Mouse (Mus musculus) lung, postnatal 0 days (tissue): Measurements from ENCODE around the gene Fn1. TPM values are rescaled to one million over a fixed set of nuclear protein-coding genes. Genes with fewer than 3 reads are reported as not detected.

Experiments
- ATAC-seq: fragments of 200-750 bp; cut with Nextera tagmentation; 2 replicates; pipeline ENCODE4 v1.8.0; 2017; ENCODE audit warnings: moderate library complexity
- DNase-seq: peaks from one replicate; pipeline ENCODE4 v3.0.0-alpha.2; 2016; ENCODE audit warnings: low spot score
- H3K27ac ChIP-seq: fragments of 300-500 bp; sonication (generic); 2 replicates; pipeline ENCODE4 v1.5.1; 2014; ENCODE audit warnings: antibody characterized with exemption, mild to moderate bottlenecking, low read length, mixed read lengths
- H3K27me3 ChIP-seq: fragments of 300-500 bp; sonication (generic); replicated peaks from 2 replicates; pipeline ENCODE4 v1.6.1; 2014; ENCODE audit warnings: low read length, mixed read lengths; ENCODE audit not compliant: insufficient read depth
- H3K36me3 ChIP-seq: fragments of 300-500 bp; sonication (generic); 2 replicates; pipeline ENCODE4 v1.6.1; 2014; ENCODE audit warnings: low read length, mixed read lengths; ENCODE audit not compliant: insufficient read depth
- H3K4me1 ChIP-seq: fragments of 300-500 bp; sonication (generic); 2 replicates; pipeline ENCODE4 v1.6.1; 2014; ENCODE audit warnings: antibody characterized with exemption, low read depth, low read length, mixed read lengths; ENCODE audit not compliant: insufficient read depth
- H3K4me2 ChIP-seq: fragments of 300-500 bp; sonication (generic); replicated peaks from 2 replicates; pipeline ENCODE4 v1.6.1; 2014; ENCODE audit warnings: low read depth, mild to moderate bottlenecking, low read length, moderate library complexity, mixed read lengths
- H3K4me3 ChIP-seq: fragments of 300-500 bp; sonication (generic); 2 replicates; pipeline ENCODE4 v1.5.1; 2014; ENCODE audit warnings: low read depth, low read length
- H3K9ac ChIP-seq: fragments of 300-500 bp; sonication (generic); replicated peaks from 2 replicates; pipeline ENCODE4 v1.6.1; 2014; ENCODE audit warnings: low read depth, mild to moderate bottlenecking
- H3K9me3 ChIP-seq: fragments of 300-500 bp; sonication (generic); 2 replicates; pipeline ENCODE4 v1.6.1; 2016; ENCODE audit warnings: low read length, mixed read lengths
- CTCF ChIP-seq: IDR thresholded peaks from 2 replicates; pipeline ENCODE4 v1.5.1; 2016; ENCODE audit warnings: antibody characterized with exemption, mild to moderate bottlenecking
- EP300 ChIP-seq: IDR thresholded peaks from 2 replicates; pipeline ENCODE4 v1.6.1; 2016; ENCODE audit warnings: antibody characterized with exemption, mild to moderate bottlenecking, control low read depth
- WGBS: fragments of 180-500 bp; shearing (Covaris S2); extraction: QIAGEN DNeasy Blood & Tissue Kit; methylation state at CpG from one replicate; pipeline ENCODE4 v1.1.7; 2014; 5-methylcytosine and 5-hydroxymethylcytosine counted together
- polyA plus RNA-seq: library from polyadenylated mRNA; unstranded; fragments of >200 nt; fragmentation: Nextera tagmentation; extraction: Ambion mirVana; gene quantifications from 2 replicates; pipeline ENCODE4 v1.2.1, GENCODE M21; 2015

Fn1 gene
- polyA plus RNA-seq, 1 experiment from 2014 or later: 295 TPM

DNA sequence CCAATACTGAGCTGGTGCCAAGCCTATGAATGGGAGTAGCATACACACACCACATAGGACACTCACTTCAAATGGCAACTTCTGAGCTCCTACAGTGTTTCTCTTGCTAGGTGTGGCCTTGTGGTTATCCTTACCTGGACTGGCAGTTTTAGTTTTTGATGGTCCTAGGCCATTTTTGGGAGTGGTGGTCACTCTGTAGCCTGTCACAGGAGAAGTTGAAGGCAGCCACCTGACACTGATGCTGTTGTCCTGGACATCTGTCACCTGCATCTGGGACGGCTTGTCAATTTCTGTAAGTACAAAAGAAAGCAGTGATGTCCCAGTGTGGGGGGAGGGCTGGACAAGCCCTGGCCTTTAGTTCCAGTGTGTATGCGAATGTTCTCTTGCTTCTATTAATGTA is 47.2 kb downstream of the Fn1 start:
- no peak for DNase-seq
- Histone ChIP-seq H3K4me2 (no peak overlapping the region), H3K4me3 (no peak overlapping the region), H3K9me3 (no peaks in the 10 kb centered on the region), H3K9ac (no peak overlapping the region), H3K4me1 (no peaks in the 10 kb centered on the region), H3K27ac (no peak overlapping the region), H3K36me3 (0 out of 2 replicates have a peak, but pooled peaks cover 11% of the 10 kb centered on the region), H3K27me3 (no peaks in the 10 kb centered on the region)
- no peak for ATAC-seq
- WGBS: 90% methylated on average over 2 of the region's 2 CpGs
- no peak for TF ChIP-seq EP300
- TF ChIP-seq CTCF: no peak

DNA sequence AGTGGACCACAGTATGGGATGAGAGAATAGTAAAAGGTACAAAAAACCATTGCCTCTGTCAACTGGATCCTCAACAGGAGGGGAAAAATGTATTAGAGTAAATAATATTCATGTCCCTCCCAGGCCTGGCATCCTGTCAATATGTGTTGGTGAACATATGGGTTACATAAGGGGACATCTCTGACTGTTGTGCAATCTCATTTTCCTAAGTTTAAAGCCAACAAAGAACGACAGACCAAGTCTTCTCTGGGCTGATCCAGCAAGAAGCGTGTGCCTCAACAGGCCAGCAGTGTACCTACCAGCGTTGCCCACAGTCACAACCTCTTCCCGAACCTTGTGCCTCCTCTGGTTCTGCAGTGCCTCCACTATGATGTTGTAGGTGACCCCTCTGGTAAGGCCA is 57.6 kb downstream of the Fn1 start:
- Histone ChIP-seq H3K9me3 (no peaks in the 10 kb centered on the region), H3K27me3 (no peaks in the 10 kb centered on the region), H3K9ac (no peak overlapping the region), H3K4me1 (no peaks in the 10 kb centered on the region), H3K27ac (no peak overlapping the region), H3K4me3 (no peak overlapping the region), H3K36me3 (peaks cover 5% of the 10 kb centered on the region; the same call in 1 of the 2 replicates), H3K4me2 (no peak overlapping the region)
- DNase-seq: peak; percentile 62
- ATAC-seq: peak; percentile 62
- no peak for TF ChIP-seq EP300
- TF ChIP-seq CTCF: no peak
- WGBS: 65% methylated on average over 4 of the region's 4 CpGs

DNA sequence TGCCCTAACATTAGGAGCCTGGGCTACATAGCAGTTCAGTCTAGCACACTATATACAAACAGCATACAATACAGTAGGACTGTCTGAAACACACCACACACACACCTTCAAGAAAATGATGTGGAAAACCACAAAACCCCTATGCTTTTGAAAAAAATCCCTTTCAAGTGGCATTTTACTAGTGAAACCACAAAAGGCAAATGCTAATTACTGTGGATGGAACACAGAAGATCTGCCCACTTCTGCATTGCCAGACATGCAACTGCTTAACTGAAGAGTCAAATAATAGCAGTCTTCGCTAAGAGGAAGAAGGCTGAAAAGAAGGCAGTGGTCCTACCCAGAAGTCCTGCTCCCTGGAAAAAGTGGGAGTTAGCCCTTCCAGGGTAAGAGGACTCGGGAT is 58.7 kb downstream of the Fn1 start:
- ATAC-seq (no peak), DNase-seq (no peak)
- H3K27me3 ChIP-seq: no peaks in the 10 kb centered on the region
- H3K9ac ChIP-seq: no peak overlapping the region
- TF ChIP-seq CTCF (no peak), EP300 (no peak)
- WGBS: 88% methylated on average over 2 of the region's 2 CpGs
- no peak overlapping the region for H3K4me3 ChIP-seq
- H3K9me3 ChIP-seq: no peaks in the 10 kb centered on the region
- no peaks in the 10 kb centered on the region for H3K4me1 ChIP-seq
- H3K27ac ChIP-seq: no peak overlapping the region
- H3K4me2 ChIP-seq: no peak overlapping the region
- H3K36me3 ChIP-seq: peaks cover 5% of the 10 kb centered on the region; the same call in 1 of the 2 replicates

DNA sequence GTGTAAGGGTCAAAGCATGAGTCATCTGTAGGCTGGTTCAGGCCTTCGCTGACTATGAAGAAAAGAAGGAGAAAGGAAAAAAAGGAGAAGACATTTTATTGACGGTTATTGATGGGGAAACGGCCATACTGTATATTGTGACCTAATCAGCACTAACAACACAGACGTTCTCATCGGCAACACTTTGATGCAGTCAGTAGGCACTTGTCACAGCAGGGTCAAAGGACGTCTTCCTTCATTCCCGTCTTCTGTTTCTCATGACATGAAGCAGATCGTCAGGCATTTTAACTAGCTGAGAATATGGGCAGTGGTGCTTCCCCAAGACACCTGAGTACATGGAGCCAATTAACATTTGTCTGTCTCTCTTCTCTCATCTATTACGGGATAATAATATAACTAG is 59.8 kb downstream of the Fn1 start:
- Histone ChIP-seq H3K36me3 (peaks cover 5% of the 10 kb centered on the region; the same call in 1 of the 2 replicates), H3K9ac (no peak overlapping the region), H3K4me2 (no peak overlapping the region), H3K4me1 (no peaks in the 10 kb centered on the region), H3K27me3 (no peaks in the 10 kb centered on the region), H3K4me3 (no peak overlapping the region), H3K9me3 (no peaks in the 10 kb centered on the region), H3K27ac (no peak overlapping the region)
- DNase-seq (no peak), ATAC-seq (no peak)
- 90% methylated on average over 9 of the region's 9 CpGs for WGBS
- TF ChIP-seq CTCF: no peak
- TF ChIP-seq EP300: no peak

DNA sequence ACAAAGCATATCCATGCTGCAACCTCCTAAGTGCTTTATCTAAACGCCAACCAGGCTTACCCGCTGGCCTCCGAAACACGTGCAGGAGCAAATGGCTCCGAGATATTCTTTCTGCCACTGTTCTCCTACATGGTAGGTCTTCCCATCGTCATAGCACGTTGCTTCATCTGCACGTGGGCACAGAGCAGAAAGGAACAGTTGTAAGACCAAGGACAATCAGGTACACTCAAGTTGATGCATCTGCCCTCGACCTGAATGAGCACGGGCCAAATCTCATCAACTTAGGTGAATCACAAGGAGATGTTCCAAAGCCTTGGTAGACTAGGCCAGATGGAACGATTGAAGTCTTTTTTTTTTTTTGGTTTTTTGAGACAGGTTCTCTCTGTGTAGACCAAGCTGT is 63.0 kb downstream of the Fn1 start:
- Histone ChIP-seq H3K36me3 (peaks cover 18% of the 10 kb centered on the region; the same call in 1 of the 2 replicates), H3K4me2 (no peak overlapping the region), H3K9ac (no peak overlapping the region), H3K4me1 (no peaks in the 10 kb centered on the region), H3K9me3 (no peaks in the 10 kb centered on the region), H3K27me3 (no peaks in the 10 kb centered on the region), H3K27ac (no peak overlapping the region), H3K4me3 (no peak overlapping the region)
- 96% methylated on average over 11 of the region's 11 CpGs for WGBS
- no peak for TF ChIP-seq CTCF
- TF ChIP-seq EP300: no peak
- ATAC-seq: no peak
- DNase-seq: no peak

DNA sequence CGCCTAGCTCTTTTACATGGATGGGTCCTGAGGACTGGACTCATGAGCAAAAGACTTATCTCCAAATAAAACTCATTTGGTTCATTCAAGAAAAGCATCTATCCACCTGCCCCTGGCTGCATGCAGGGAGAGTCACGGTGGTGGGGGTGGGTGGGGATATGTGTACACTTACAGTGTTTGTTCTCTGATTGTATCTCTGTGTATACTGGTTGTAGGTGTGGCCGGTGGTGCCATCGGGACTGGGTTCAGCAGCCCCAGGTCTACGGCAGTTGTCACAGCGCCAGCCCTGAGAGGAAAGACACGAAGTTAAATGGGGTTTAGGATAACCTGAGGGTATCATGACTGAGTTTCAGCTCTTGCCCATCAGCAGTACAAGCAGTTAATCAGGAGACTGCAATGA is 66.3 kb downstream of the Fn1 start:
- H3K4me3 ChIP-seq: no peak overlapping the region
- peaks cover 13% of the 10 kb centered on the region; the same call in 1 of the 2 replicates for H3K36me3 ChIP-seq
- H3K9me3 ChIP-seq: no peaks in the 10 kb centered on the region
- H3K4me1 ChIP-seq: no peaks in the 10 kb centered on the region
- DNase-seq: no peak
- no peaks in the 10 kb centered on the region for H3K27me3 ChIP-seq
- no peak for ATAC-seq
- TF ChIP-seq EP300 (no peak), CTCF (no peak)
- 76% methylated on average over 7 of the region's 7 CpGs for WGBS
- no peak overlapping the region for H3K9ac ChIP-seq
- no peak overlapping the region for H3K4me2 ChIP-seq
- no peak overlapping the region for H3K27ac ChIP-seq

DNA sequence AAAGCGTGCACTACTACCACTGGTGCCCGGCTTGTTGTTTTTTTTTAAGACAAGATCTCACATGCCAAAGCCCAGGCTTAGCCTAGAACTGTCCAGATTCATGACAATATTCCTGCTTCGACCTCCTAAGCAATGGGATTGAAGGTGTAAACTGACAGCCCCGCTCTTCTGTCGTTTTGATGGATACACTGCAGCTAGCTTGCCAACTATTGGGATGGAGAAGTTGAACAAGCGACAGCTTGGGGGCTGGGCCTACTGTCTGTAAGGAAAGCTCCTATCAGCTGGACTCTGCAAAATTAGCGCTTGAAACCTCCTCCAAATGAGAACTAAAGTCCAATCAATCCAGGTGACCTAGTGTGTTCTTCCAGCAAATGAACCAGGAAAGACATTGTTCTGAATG is 69.1 kb downstream of the Fn1 start:
- WGBS: 78% methylated on average over 7 of the region's 7 CpGs
- 0 out of 2 replicates have a peak, but pooled peaks have one; percentile 2 for ATAC-seq
- Histone ChIP-seq H3K9me3 (no peaks in the 10 kb centered on the region), H3K4me1 (no peaks in the 10 kb centered on the region), H3K27ac (no peak overlapping the region), H3K4me3 (no peak overlapping the region), H3K36me3 (peaks cover 13% of the 10 kb centered on the region; the same call in 1 of the 2 replicates), H3K9ac (no peak overlapping the region), H3K4me2 (no peak overlapping the region), H3K27me3 (no peaks in the 10 kb centered on the region)
- TF ChIP-seq EP300 (no peak), CTCF (no peak)
- no peak for DNase-seq
